Mouse (Mus musculus) stomach, postnatal 0 days (tissue): ENCODE measurements around the gene Frmd6.

ENCODE experiments used
- CTCF ChIP-seq: IDR thresholded peaks from 2 replicates; pipeline ENCODE4 v1.5.1; 2016; ENCODE audit warnings: antibody characterized with exemption, low read depth, mild to moderate bottlenecking, moderate library complexity
- EP300 ChIP-seq: optimal IDR thresholded peaks from 2 replicates; pipeline ENCODE3; 2016; ENCODE audit warnings: antibody characterized with exemption

GRCm38 (mm10) chr12:70904471-70904870, 79.2 kb downstream of the Frmd6 start:
- TF ChIP-seq CTCF (no peak), EP300 (no peak)
